Mouse (Mus musculus): ENCODE results near the gene Strada. TPM values are rescaled to one million over a fixed set of nuclear protein-coding genes. Genes with fewer than 3 reads are reported as not detected.
A peak's percentile ranks its signal among the peaks of the same experiment; 100 is the strongest.
"Not testable (repeated sequence)": the region's sequence is repeated elsewhere in the genome, so short reads cannot be mapped to it uniquely, and the experiment has no call there.

The Strada gene
- total RNA-seq, 1 experiment from 2014 or later, result 18.2 TPM

- not testable (repeated sequence) for ATAC-seq (replicated peaks in 1 of 2; ENCODE audit: insufficient read depth in 1 of 2, low FRiP score in 2 of 2, low TSS enrichment in 1 of 2, low read depth in 1 of 2, poor library complexity in 2 of 2, severe bottlenecking in 2 of 2)
Observed at GRCm38 (mm10) chr11:106126727-106127373, 75.1 kb downstream of the Strada start.

- ATAC-seq (replicated peaks in 1 of 2; ENCODE audit: insufficient read depth in 1 of 2, low FRiP score in 2 of 2, low TSS enrichment in 1 of 2, low read depth in 1 of 2, poor library complexity in 2 of 2, severe bottlenecking in 2 of 2), result no peak
Observed at GRCm38 (mm10) chr11:106125827-106126226, 76.1 kb downstream of the Strada start.

DNA sequence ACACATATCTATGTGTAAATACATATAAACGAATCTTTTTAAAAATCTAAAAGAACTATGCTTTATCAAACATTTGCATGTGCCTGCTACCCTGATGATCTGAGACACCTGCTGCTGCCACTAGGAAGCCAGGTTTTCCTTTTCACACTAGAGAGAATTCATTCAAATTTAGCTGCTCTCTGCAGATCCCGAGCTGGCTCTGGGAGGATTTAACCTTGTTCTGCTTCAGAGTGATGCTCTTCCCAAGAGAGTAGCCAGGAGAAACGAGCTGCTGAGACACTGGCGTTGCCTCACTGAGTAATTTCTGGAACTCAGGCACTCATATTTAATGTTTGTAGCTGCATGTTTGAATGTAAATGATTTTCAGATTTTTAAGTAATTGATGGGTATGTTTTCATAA lies 77.2 kb downstream of the Strada start:
- no peak for ATAC-seq (replicated peaks in 1 of 2; ENCODE audit: insufficient read depth in 1 of 2, low FRiP score in 2 of 2, low TSS enrichment in 1 of 2, low read depth in 1 of 2, poor library complexity in 2 of 2, severe bottlenecking in 2 of 2)

DNA sequence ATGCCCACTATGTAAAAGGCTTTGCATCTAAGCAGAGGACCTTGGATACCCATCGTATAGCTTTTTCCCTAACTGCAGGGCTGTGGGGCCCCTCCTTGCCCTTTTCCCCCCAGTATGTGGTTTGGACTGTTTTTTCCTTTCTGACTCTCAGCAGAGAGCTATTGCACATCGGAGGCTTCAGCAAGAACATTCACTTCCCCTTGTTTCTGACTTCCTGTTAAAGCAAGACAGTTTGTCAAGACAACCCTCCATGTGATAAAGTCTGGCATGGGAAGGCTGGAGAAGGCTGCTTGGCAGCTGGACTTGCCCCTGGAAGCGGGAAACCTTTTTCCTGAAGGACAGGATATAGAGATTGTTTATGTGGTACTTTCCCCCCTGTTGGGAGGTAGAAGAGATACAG lies 79.2 kb downstream of the Strada start:
- ATAC-seq (replicated peaks in 1 of 2; ENCODE audit: insufficient read depth in 1 of 2, low FRiP score in 2 of 2, low TSS enrichment in 1 of 2, low read depth in 1 of 2, poor library complexity in 2 of 2, severe bottlenecking in 2 of 2), result peak; percentile 88 to 96

- peak; percentile 3 to 37; a peak in 1 of 4 replicates for ATAC-seq (replicated peaks in 1 of 2; ENCODE audit: insufficient read depth in 1 of 2, low FRiP score in 2 of 2, low TSS enrichment in 1 of 2, low read depth in 1 of 2, poor library complexity in 2 of 2, severe bottlenecking in 2 of 2)
Observed at GRCm38 (mm10) chr11:106122221-106122620, 79.7 kb downstream of the Strada start.

Other genes with a start within 250 kb of the Strada start
- gene Cyb561, start 248.8 kb downstream of the Strada start, total RNA-seq (2017), result 1.2 and 2.2 TPM in 2 replicates
- gene Ace, start 234.2 kb downstream of the Strada start, total RNA-seq (2017), result 0.20 and 0.56 TPM in 2 replicates
- not detected in 2 replicates for gene Ace3, start 207.5 kb downstream of the Strada start, total RNA-seq (2017)
- gene Kcnh6, start 194.0 kb downstream of the Strada start, total RNA-seq (2017), result 0.50 TPM in 1 of 2 replicates, not detected in the other
- 51.7 and 67.6 TPM in 2 replicates for gene Dcaf7, start 165.3 kb downstream of the Strada start, total RNA-seq (2017)
- gene Taco1, start 136.1 kb downstream of the Strada start, total RNA-seq (2017), result 10.2 and 12.8 TPM in 2 replicates
- gene Map3k3, start 117.6 kb downstream of the Strada start, total RNA-seq (2017), result 37.0 and 42.3 TPM in 2 replicates
- 13.6 TPM in 1 of 2 replicates, not detected in the other for gene Gm10840, start 41.3 kb downstream of the Strada start, total RNA-seq (2017)
- 39.7 and 57.2 TPM in 2 replicates for gene Limd2, start 41.3 kb downstream of the Strada start, total RNA-seq (2017)
- 186 and 253 TPM in 2 replicates for gene Ccdc47, start 14.2 kb upstream of the Strada start, total RNA-seq (2017)
- gene Ddx42, start 14.8 kb upstream of the Strada start, total RNA-seq (2017), result 106 and 108 TPM in 2 replicates
- 124 and 147 TPM in 2 replicates for gene Ftsj3, start 53.9 kb upstream of the Strada start, total RNA-seq (2017)
- gene Psmc5, start 54.0 kb upstream of the Strada start, total RNA-seq (2017), result 86.0 and 87.2 TPM in 2 replicates
- 200 and 274 TPM in 2 replicates for gene Smarcd2, start 70.8 kb upstream of the Strada start, total RNA-seq (2017)
- gene Tcam1, start 74.5 kb upstream of the Strada start, total RNA-seq (2017), result 3.6 and 4.0 TPM in 2 replicates
- gene Gh, start 99.7 kb upstream of the Strada start, total RNA-seq (2017), result not detected in 2 replicates
- 15.9 and 30.2 TPM in 2 replicates for gene Cd79b, start 112.6 kb upstream of the Strada start, total RNA-seq (2017)
- gene Scn4a, start 151.1 kb upstream of the Strada start, total RNA-seq (2017), result not detected in 2 replicates
- gene Prr29, start 163.3 kb upstream of the Strada start, total RNA-seq (2017), result not detected in 2 replicates
- 49.3 and 87.8 TPM in 2 replicates for gene Icam2, start 185.9 kb upstream of the Strada start, total RNA-seq (2017)

Data from hematopoietic stem cell, adult 5-6 weeks (primary cell).